Mouse (Mus musculus) midbrain, embryonic 10.5 days (tissue): Measurements from ENCODE around the gene Mymx. TPM values are rescaled to one million over a fixed set of nuclear protein-coding genes. Genes with fewer than 3 reads are reported as not detected.
A peak's percentile ranks its signal among the peaks of the same experiment; 100 is the strongest.

Experiments used
- DNase-seq: peaks from one replicate; pipeline ENCODE4 v3.0.0-alpha.2; 2017; ENCODE audit warnings: low spot score
- H3K27ac ChIP-seq: fragments of 300-500 bp; sonication (generic); replicated peaks from 2 replicates; pipeline ENCODE4 v1.5.1; 2016; ENCODE audit warnings: mild to moderate bottlenecking
- H3K27me3 ChIP-seq: fragments of 300-500 bp; sonication (generic); 2 replicates; pipeline ENCODE4 v1.6.1; 2016; ENCODE audit warnings: low read depth, mild to moderate bottlenecking; ENCODE audit not compliant: poor library complexity, severe bottlenecking
- H3K36me3 ChIP-seq: fragments of 300-500 bp; sonication (generic); 2 replicates; pipeline ENCODE4 v1.6.1; 2016; ENCODE audit warnings: mild to moderate bottlenecking, moderate library complexity
- H3K4me1 ChIP-seq: fragments of 300-500 bp; sonication (generic); 2 replicates; pipeline ENCODE4 v1.6.1; 2016
- H3K4me3 ChIP-seq: fragments of 300-500 bp; sonication (generic); 2 replicates; pipeline ENCODE4 v1.5.1; 2016; ENCODE audit warnings: mild to moderate bottlenecking, moderate library complexity
- H3K9me3 ChIP-seq: fragments of 300-500 bp; sonication (generic); replicated peaks from 2 replicates; pipeline ENCODE4 v1.6.1; 2016; ENCODE audit warnings: mild to moderate bottlenecking
- WGBS: fragments of 180-500 bp; shearing (Covaris S2); methylation state at CpG from one replicate; pipeline ENCODE4 v1.1.7; 2016; 5-methylcytosine and 5-hydroxymethylcytosine counted together
- polyA plus RNA-seq: library from polyadenylated mRNA; unstranded; fragments of >200 nt; fragmentation: Nextera tagmentation; extraction: Ambion mirVana; gene quantifications from 2 replicates; pipeline ENCODE4 v1.2.1, GENCODE M21; 2016

Gene Mymx
- polyA plus RNA-seq, 1 experiment from 2014 or later: 0.39 TPM

DNA sequence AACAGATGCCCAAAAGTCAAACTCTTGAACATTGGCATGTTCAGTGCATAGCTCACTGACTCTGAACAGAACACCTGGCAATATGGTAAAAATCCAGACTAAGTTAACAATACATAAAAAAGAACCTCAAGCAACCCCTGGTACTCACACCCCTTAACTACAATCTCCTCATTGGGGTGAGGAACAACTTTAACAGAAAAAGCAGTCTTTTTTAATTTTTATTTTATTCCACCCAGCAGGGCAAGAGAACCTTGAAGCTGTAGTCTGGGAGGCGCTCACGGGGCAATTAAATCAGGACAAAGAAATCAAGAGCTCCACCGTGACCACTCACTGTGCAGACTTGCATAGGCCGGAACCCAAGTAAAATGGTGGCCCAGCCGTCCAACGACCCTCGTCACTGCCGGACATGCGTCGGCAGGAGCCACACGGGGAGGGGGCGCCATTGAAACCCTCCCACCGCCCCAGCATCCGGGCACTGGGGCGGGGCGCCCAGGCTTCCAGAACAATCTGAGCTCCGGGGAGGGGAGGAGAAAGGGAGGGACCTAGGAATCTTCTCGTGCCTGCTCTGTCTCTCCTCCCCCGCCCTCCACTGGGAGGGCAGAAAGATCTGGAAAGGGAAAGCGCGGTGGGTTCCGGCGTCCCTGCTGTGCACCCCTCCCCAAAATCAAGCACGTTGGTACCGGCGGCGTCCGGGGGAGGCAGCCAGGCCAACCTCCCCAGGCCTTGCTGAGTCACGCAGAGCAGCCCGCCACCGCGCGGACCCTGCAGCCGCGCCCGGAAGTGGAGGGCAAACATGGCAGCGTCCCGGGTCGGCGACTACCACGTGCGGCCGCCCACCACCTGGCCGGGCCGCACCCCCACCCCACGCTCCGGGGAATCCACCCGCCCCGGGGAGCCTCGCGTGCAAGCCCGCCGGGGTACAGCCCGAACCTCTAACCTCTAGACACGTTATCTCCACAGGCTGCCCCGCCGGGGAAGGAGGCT lies 29.5 kb downstream of the Mymx start:
- peak overlapping the region; percentile 92 for H3K4me3 ChIP-seq
- peak overlapping the region; percentile 98 for H3K27ac ChIP-seq
- H3K9me3 ChIP-seq: no peaks in the 10 kb centered on the region
- no peaks in the 10 kb centered on the region for H3K27me3 ChIP-seq
- H3K4me1 ChIP-seq: peaks cover 59% of the 10 kb centered on the region
- peak; percentile 87 for DNase-seq
- WGBS: under 1% methylated on average over 57 of the region's 57 CpGs
- peaks cover 50% of the 10 kb centered on the region for H3K36me3 ChIP-seq

DNA sequence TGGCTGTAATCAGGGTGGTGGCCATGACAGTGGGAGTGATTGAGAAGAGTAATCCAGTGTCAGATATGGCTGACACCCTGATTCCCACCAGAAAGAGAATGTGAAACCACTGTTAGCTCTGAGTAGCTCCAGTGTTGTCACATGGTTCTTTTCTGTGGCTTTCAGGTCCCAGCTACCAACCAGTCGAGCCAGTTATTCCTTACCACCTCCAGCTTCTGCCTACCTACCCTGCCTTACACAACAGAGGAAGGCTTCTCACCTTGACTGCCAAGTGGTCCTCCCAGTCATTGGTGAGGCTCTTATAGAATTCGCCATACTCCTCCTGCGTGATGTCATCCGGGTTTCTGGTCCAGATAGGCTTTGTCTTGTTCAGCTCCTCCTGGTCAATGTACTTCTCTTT lies 31.9 kb downstream of the Mymx start:
- Histone ChIP-seq H3K9me3 (no peaks in the 10 kb centered on the region), H3K36me3 (peaks cover 73% of the 10 kb centered on the region), H3K27me3 (no peaks in the 10 kb centered on the region), H3K27ac (no peak overlapping the region), H3K4me1 (peaks cover 79% of the 10 kb centered on the region), H3K4me3 (peak overlapping the region; percentile 92; the same call in 1 of the 2 replicates)
- DNase-seq: no peak
- 86% methylated on average over 4 of the region's 4 CpGs for WGBS

DNA sequence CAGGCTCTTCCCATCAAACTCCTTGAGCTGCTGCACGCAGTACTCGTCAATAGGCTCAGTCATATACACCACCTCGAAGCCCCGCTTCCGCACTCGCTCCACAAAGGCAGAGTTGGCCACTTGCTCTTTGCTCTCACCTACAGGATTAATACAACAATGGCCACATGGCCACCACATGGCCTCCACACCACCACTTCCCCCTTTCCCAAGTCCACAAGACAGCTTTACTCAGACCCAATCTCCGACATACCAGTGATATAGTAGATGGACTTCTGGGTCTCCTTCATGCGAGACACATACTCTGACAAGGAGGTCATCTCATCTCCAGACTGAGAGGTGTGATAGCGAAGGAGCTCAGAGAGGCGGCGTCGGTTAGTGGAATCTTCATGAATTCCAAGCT lies 32.9 kb downstream of the Mymx start:
- WGBS: 88% methylated on average over 12 of the region's 12 CpGs
- H3K27ac ChIP-seq: no peak overlapping the region
- H3K4me3 ChIP-seq: no peak overlapping the region
- peaks cover 79% of the 10 kb centered on the region for H3K4me1 ChIP-seq
- H3K27me3 ChIP-seq: no peaks in the 10 kb centered on the region
- H3K36me3 ChIP-seq: peaks cover 73% of the 10 kb centered on the region
- no peaks in the 10 kb centered on the region for H3K9me3 ChIP-seq
- no peak for DNase-seq

DNA sequence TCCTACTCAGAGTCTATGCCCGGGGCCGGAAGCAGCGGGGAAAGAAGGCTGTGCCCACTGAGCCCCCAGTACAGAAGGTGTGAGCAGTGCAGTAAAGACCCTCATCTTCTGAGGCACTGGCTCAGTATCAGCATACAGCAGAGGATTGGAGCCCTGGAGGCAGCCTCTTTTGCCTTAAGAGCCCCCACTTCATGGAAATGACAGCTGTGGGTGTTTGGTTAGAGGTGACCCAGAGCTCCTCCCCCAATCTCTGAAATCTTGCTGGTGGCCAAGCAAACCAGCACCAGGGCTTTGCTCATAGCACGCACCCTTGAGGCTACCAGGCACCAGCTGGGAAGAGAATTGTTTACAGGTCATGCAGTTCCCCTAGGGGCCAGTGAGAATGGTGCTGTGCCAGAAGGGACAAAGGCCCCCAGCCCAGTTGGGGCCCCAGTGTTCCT lies 34.7 kb downstream of the Mymx start:
- Histone ChIP-seq H3K27ac (no peak overlapping the region), H3K4me3 (peak overlapping the region; percentile 20; the same call in 1 of the 2 replicates), H3K4me1 (peaks cover 72% of the 10 kb centered on the region), H3K27me3 (no peaks in the 10 kb centered on the region), H3K36me3 (peaks cover 72% of the 10 kb centered on the region), H3K9me3 (no peaks in the 10 kb centered on the region)
- peak; percentile 43 for DNase-seq
- 39% methylated on average over 4 of the region's 4 CpGs for WGBS

DNA sequence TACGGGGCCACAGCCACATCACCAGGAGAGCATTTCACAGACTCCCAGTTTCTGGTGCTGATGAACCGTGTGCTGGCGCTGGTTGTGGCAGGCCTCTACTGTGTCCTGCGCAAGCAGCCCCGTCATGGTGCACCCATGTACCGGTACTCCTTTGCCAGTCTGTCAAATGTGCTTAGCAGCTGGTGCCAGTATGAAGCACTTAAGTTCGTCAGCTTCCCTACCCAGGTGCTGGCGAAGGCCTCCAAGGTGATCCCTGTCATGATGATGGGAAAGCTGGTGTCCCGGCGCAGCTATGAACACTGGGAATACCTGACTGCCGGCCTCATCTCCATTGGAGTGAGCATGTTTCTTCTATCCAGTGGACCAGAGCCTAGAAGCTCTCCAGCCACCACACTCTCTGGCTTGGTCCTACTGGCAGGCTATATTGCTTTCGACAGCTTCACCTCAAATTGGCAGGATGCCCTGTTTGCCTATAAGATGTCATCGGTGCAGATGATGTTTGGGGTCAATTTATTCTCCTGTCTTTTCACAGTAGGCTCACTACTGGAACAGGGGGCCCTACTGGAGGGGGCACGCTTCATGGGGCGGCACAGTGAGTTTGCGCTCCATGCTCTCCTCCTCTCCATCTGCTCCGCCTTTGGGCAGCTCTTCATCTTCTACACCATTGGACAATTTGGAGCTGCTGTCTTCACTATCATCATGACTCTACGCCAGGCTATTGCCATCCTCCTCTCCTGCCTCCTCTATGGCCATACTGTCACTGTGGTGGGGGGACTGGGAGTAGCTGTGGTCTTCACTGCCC lies 35.3 kb downstream of the Mymx start:
- 77% methylated on average over 18 of the region's 18 CpGs for WGBS
- H3K36me3 ChIP-seq: peaks cover 65% of the 10 kb centered on the region
- H3K9me3 ChIP-seq: no peaks in the 10 kb centered on the region
- no peak overlapping the region for H3K27ac ChIP-seq
- DNase-seq: peak; percentile 42
- peak overlapping the region; percentile 20; the same call in 1 of the 2 replicates for H3K4me3 ChIP-seq
- no peaks in the 10 kb centered on the region for H3K27me3 ChIP-seq
- peaks cover 68% of the 10 kb centered on the region for H3K4me1 ChIP-seq

DNA sequence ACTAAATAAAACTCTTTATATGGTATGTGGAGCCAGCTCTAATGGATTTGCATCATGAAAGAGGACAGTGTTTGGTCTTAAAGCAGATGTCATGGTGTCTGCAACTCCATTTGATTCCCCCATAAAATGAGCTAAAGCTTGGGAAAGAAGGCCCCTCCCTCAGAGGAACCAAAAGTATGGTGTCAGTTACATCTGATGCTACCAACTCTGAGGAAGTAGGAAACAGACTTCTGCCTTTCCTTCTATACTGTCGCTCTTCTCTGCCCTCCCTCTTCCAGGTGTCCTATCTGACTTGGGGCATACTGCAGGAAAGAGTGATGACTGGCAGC lies 35.9 kb downstream of the Mymx start:
- 75% methylated on average over 1 of the region's 1 CpGs for WGBS
- Histone ChIP-seq H3K4me1 (peaks cover 62% of the 10 kb centered on the region), H3K27me3 (no peaks in the 10 kb centered on the region), H3K9me3 (no peaks in the 10 kb centered on the region), H3K27ac (no peak overlapping the region), H3K36me3 (peaks cover 60% of the 10 kb centered on the region), H3K4me3 (no peak overlapping the region)
- DNase-seq: no peak

DNA sequence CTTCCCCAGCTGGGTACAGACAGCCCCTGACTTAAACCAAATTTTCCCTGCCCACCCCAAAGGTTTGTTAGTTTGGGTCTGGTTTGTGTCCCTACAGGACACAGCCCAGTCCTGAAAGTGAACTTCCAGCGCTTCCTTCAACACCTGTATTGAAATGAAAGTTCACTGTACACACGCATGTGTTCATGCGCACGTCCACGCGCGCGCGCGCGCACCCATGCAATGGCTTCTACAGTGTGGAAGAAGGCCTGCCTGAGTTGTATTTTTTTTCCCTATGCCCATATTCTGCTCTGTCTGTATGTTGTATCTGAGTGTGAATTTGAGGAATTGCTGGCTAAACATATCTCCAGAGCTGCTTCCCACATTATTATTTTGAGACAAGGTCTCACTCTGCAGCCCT lies 36.8 kb downstream of the Mymx start:
- Histone ChIP-seq H3K27ac (peak overlapping the region; percentile 93), H3K4me1 (peaks cover 53% of the 10 kb centered on the region)
- 96% methylated on average over 11 of the region's 11 CpGs for WGBS

DNA sequence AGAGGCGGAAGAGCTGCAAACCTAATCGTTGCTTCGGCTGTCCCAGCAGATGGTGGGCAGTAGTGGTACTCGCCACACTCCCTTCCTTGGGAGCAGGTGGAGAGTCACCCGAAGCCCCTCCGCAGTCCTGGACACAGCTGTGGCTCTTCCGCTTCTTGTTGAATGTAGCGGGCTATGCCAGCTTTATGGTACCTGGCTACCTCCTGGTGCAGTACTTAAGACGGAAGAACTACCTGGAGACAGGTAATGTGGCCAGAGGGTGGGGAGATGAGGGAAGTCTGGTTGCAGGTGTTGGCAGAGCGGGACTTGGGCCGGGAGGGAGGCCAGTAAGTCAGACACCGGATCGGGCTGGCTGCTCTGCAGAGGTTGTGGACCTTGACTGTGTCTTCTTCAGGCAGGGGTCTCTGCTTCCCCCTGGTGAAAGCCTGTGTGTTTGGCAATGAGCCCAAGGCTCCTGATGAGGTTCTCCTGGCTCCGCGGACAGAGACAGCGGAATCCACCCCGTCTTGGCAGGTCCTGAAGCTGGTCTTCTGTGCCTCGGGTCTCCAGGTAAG lies 37.3 kb downstream of the Mymx start:
- peak; percentile 39 for DNase-seq
- Histone ChIP-seq H3K27me3 (no peaks in the 10 kb centered on the region), H3K36me3 (peaks cover 49% of the 10 kb centered on the region), H3K9me3 (no peaks in the 10 kb centered on the region), H3K4me3 (peak overlapping the region; percentile 77), H3K27ac (peak overlapping the region; percentile 93), H3K4me1 (peaks cover 48% of the 10 kb centered on the region)
- WGBS: 13% methylated on average over 18 of the region's 18 CpGs

More for the DNA sequence above, 36.8 kb downstream of the Mymx start:
- no peaks in the 10 kb centered on the region for H3K27me3 ChIP-seq
- H3K9me3 ChIP-seq: no peaks in the 10 kb centered on the region
- DNase-seq: no peak
- peak overlapping the region; percentile 77 for H3K4me3 ChIP-seq
- peaks cover 54% of the 10 kb centered on the region for H3K36me3 ChIP-seq

DNA sequence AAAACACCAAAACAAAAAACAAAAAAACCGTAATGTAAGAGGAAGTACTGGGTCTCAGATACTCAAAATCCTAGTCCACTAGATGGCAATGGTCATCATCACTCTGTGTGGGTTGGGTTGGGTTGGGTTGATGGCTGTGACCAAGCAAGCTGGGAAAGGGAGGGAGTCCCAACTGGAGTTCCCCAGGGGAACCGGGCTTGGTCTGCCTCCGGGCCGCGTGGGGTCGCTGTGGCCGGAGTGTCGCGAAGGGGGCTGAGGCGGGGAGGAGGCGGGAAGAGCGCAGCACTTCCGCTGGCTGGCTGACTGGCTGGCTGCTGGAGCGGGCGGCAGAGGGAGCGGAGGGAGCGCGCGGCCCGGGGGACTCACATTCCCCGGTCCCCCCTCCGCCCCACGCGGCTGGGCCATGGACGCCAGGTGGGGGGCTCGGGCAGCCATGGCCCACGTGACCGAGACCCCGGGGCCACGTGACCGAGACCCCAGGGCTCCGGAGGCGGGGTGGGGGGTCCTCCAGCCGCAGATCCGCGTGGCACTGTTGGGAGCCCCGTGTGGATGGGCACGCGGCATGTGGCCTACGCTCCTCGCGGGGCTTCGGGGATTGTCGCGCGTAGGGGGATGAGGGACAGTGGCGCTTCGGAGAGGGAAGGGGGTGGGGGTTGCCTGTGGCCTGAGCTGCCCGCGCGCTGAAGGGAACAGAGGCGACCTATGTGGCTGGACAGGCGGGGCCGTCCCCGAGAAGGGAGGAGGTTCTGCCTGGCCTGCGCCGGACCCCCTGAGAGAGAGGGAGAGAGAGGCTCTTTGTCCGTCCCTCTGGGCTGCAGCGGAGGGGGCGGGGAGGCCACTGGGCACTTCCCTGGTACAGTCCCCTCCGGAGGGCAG lies 38.0 kb downstream of the Mymx start, which contains the start of gene Slc35b2:
Slc35b2 (plus strand) TSS at position 220 of the 876 bp plus-strand sequence.
- H3K27ac ChIP-seq: peak within 1 kb of the TSS; percentile 93
- H3K36me3 ChIP-seq: peaks cover 42% of the 10 kb centered on the region
- peak within 1 kb of the TSS; percentile 77 for H3K4me3 ChIP-seq
- H3K4me1 ChIP-seq: peaks cover 49% of the 10 kb centered on the region
- peak; percentile 93 for DNase-seq
- H3K27me3 ChIP-seq: no peaks in the 10 kb centered on the region
- H3K9me3 ChIP-seq: no peaks in the 10 kb centered on the region
- under 1% methylated on average over 61 of the region's 61 CpGs for WGBS

DNA sequence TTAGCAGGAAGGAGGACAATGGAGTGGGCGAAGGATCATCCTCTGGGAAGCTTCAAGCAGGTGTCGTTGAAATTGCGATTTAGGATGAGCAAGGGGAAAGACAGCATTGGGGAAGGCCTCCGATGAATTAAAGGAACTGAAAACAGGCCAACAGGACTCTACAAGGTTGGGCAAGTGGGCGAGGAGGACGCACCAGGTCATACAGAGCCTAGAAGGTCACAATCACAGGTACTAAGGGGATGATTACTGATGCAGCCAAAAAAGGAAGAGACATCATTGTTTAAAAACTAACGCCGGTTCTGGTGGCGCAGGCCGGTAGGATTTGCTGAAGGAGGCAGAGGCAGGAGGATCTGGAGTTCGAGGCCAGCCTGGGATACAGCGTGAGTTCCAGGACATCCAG lies 38.7 kb downstream of the Mymx start:
- no peak overlapping the region for H3K27ac ChIP-seq
- H3K4me1 ChIP-seq: peaks cover 51% of the 10 kb centered on the region
- WGBS: 80% methylated on average over 12 of the region's 12 CpGs
- 0 out of 2 replicates have a peak, but pooled peaks cover 4% of the 10 kb centered on the region for H3K27me3 ChIP-seq
- H3K4me3 ChIP-seq: peak overlapping the region; percentile 77; the same call in 1 of the 2 replicates
- H3K36me3 ChIP-seq: peaks cover 35% of the 10 kb centered on the region
- no peaks in the 10 kb centered on the region for H3K9me3 ChIP-seq
- no peak for DNase-seq

DNA sequence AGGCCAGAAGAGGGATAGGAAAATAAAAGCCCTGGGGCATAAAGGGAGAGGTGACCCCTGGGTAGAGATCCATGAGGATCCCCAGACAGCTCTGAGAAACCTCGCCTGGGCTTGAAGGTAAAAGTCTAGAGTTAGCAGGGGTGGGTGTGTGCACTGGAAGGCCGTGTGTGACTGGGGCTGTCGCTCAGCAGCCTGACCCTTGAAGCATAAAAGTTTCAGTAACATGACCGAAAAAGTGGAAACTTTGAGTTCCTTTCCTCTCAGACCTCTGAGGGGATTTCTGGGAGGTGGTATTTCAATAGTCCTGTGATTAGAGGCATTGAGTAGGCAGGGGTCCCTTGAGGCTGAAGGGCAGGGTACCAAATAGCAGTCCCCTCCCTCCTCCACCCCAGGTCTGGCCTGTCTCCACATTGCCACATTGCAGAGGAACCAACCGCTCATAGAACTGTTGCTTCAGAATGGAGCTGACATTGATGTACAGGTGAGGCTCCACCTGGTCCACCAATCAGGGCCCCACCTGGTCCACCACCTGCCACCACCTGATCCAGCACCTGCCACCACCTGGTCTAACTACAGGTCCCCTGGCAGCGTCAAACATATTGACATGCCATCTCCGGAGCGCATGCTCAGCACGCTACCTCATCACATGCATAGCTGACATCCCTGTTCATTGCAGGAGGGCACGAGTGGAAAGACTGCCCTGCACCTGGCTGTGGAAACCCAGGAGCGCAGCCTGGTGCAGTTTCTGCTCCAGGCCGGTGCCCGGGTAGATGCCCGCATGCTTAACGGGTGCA lies 42.0 kb downstream of the Mymx start:
- H3K4me3 ChIP-seq: no peak overlapping the region
- 91% methylated on average over 15 of the region's 15 CpGs for WGBS
- peaks cover 53% of the 10 kb centered on the region for H3K4me1 ChIP-seq
- peaks cover 28% of the 10 kb centered on the region for H3K27me3 ChIP-seq
- H3K36me3 ChIP-seq: peaks cover 3% of the 10 kb centered on the region; the same call in 1 of the 2 replicates
- H3K9me3 ChIP-seq: no peaks in the 10 kb centered on the region
- DNase-seq: no peak
- H3K27ac ChIP-seq: no peak overlapping the region
